Mouse (Mus musculus) heart, embryonic 10.5 days (tissue): ENCODE results near the gene Skap1. TPM values are rescaled to one million over a fixed set of nuclear protein-coding genes. Genes with fewer than 3 reads are reported as not detected.

ENCODE experiments used
- DNase-seq: peaks from one replicate; pipeline ENCODE4 v3.0.0-alpha.2; 2017; ENCODE audit warnings: low spot score
- H3K27ac ChIP-seq: fragments of 300-500 bp; sonication (generic); 2 replicates; pipeline ENCODE4 v1.5.1; 2016; ENCODE audit warnings: mild to moderate bottlenecking
- H3K27me3 ChIP-seq: fragments of 300-500 bp; sonication (generic); 2 replicates; pipeline ENCODE4 v1.6.1; 2016; ENCODE audit warnings: mild to moderate bottlenecking; ENCODE audit not compliant: poor library complexity, insufficient read depth, severe bottlenecking
- H3K36me3 ChIP-seq: fragments of 300-500 bp; sonication (generic); 2 replicates; pipeline ENCODE4 v1.6.1; 2016; ENCODE audit warnings: mild to moderate bottlenecking, moderate library complexity
- H3K4me1 ChIP-seq: fragments of 300-500 bp; sonication (generic); 2 replicates; pipeline ENCODE4 v1.6.1; 2016; ENCODE audit warnings: mild to moderate bottlenecking
- H3K4me3 ChIP-seq: fragments of 300-500 bp; sonication (generic); 2 replicates; pipeline ENCODE4 v1.5.1; 2016; ENCODE audit warnings: mild to moderate bottlenecking, moderate library complexity
- H3K9me3 ChIP-seq: fragments of 300-500 bp; sonication (generic); 2 replicates; pipeline ENCODE4 v1.6.1; 2016; ENCODE audit warnings: mild to moderate bottlenecking, moderate library complexity
- WGBS: fragments of 180-500 bp; shearing (Covaris S2); methylation state at CpG from one replicate; pipeline ENCODE4 v1.1.7; 2016; 5-methylcytosine and 5-hydroxymethylcytosine counted together
- polyA plus RNA-seq: library from polyadenylated mRNA; unstranded; fragments of >200 nt; fragmentation: Nextera tagmentation; extraction: Ambion mirVana; gene quantifications from 2 replicates; pipeline ENCODE4 v1.2.1, GENCODE M21; 2016

Gene Skap1
- polyA plus RNA-seq, 1 experiment from 2014 or later = 0.69 TPM

DNA sequence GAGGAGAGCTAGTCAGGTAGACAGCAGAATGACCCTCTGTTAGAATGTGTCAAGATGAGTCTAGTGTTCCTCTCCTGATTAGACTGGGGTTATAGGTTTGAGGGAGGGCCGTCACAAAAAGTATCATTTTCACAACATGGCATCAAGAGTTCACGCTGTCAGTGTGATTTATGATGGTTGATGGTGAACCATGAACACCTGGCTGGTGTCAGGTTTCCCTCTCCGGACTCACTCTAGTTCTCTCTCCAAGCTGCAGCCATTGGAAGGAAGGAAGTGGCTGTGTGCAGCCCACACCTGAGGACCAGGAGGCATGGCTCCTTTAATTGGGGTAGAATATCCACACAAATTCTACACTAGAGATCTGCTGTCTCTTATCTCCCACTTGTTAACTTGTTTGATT, 18.3 kb downstream of the Skap1 start:
- no peak for DNase-seq
- no peaks in the 10 kb centered on the region for H3K4me1 ChIP-seq
- no peak overlapping the region for H3K27ac ChIP-seq
- H3K4me3 ChIP-seq = no peak overlapping the region
- WGBS = 75% methylated on average over 3 of the region's 3 CpGs
- 0 out of 2 replicates have a peak, but pooled peaks cover 5% of the 10 kb centered on the region for H3K27me3 ChIP-seq
- no peaks in the 10 kb centered on the region for H3K9me3 ChIP-seq
- H3K36me3 ChIP-seq = no peaks in the 10 kb centered on the region

GRCm38 (mm10) chr11:96483179-96483578, 18.8 kb downstream of the Skap1 start:
- DNase-seq = no peak
- H3K36me3 ChIP-seq = no peaks in the 10 kb centered on the region
- no peaks in the 10 kb centered on the region for H3K9me3 ChIP-seq
- no peak overlapping the region for H3K4me3 ChIP-seq
- H3K4me1 ChIP-seq = no peaks in the 10 kb centered on the region
- H3K27me3 ChIP-seq = 0 out of 2 replicates have a peak, but pooled peaks cover 5% of the 10 kb centered on the region
- no peak overlapping the region for H3K27ac ChIP-seq

GRCm38 (mm10) chr11:96498481-96498880, 34.1 kb downstream of the Skap1 start:
- H3K9me3 ChIP-seq = no peaks in the 10 kb centered on the region
- no peak overlapping the region for H3K27ac ChIP-seq
- peaks cover 11% of the 10 kb centered on the region; the same call in 1 of the 2 replicates for H3K4me1 ChIP-seq
- no peaks in the 10 kb centered on the region for H3K36me3 ChIP-seq
- DNase-seq = no peak
- WGBS = 40% methylated on average over 8 of the region's 8 CpGs
- H3K4me3 ChIP-seq = no peak overlapping the region
- peaks cover 12% of the 10 kb centered on the region for H3K27me3 ChIP-seq

DNA sequence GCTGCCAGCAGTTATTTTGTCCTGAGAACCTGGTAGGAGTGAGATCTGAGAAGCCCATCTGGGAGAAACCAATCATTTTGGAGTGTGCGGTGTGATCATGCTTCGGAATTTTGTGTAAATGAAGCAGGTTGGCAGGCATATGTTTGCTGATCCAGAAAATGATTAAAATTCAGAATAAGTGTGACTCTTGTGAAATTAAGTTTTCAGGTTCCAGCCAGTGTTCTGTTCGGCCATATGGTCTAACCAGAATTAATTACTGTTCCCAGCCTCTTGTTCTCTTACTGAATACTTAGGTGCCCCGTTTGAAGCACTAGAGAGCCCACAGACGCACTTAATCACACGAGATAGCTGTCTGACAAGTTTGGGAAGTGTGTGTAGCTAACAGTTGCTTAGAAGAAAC, 36.6 kb downstream of the Skap1 start:
- 55% methylated on average over 6 of the region's 6 CpGs for WGBS
- Histone ChIP-seq H3K4me3 (no peak overlapping the region), H3K9me3 (no peaks in the 10 kb centered on the region), H3K27ac (no peak overlapping the region), H3K4me1 (peaks cover 11% of the 10 kb centered on the region; the same call in 1 of the 2 replicates), H3K36me3 (no peaks in the 10 kb centered on the region), H3K27me3 (peaks cover 12% of the 10 kb centered on the region)
- no peak for DNase-seq

DNA sequence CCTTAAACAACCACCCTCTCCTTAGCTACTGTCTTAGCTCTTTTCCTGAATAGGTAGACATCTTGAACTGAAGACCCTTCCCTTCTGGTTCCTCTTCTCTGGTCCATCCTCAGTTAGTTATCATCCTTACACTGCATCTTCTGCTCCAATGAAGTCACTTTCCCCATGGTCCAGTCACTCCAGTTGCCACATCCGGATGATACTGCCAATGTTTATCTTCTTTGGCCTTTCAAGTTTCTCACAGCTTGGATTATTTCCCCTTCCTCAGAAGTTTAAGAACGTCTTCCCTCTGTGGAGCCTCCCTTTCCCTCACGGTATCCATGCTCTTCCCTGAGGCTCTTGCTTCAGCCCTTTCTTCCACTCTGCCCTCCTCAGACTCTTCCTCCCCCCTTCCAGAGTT, 38.6 kb downstream of the Skap1 start:
- 65% methylated on average over 3 of the region's 3 CpGs for WGBS
- no peak for DNase-seq
- Histone ChIP-seq H3K27ac (no peak overlapping the region), H3K4me1 (peaks cover 11% of the 10 kb centered on the region; the same call in 1 of the 2 replicates), H3K9me3 (no peaks in the 10 kb centered on the region), H3K36me3 (no peaks in the 10 kb centered on the region), H3K27me3 (peaks cover 12% of the 10 kb centered on the region), H3K4me3 (no peak overlapping the region)

DNA sequence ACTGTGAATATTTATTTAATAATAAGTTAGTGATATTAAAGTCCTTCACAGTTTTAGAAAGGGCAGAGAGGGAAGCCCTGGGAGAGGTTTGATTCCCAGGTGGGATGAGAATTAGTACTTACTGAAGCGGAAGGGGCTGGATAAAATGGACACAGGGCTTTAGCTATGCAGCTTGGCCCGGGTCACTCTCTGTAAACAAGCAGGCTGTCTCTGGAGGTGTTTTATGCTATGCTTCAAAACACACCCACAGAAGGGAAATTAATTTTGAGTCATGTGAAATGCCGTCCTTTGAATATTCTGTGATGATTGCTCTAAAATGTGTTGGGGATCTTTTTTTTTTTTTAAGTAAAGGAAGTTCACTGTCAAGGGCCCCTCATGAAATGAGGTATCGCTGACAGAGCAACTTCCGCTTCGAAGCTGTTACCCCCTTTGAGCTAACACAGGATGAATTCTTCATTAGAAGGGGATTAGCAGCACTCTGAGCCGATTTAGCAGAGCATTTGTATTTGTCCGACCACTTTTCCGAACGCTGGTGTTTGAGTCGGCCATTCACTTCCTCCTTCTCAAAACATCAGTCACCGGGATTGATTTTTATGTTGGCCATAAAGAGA, 40.2 kb downstream of the Skap1 start:
- H3K36me3 ChIP-seq = no peaks in the 10 kb centered on the region
- H3K4me3 ChIP-seq = no peak overlapping the region
- peaks cover 5% of the 10 kb centered on the region; the same call in 1 of the 2 replicates for H3K4me1 ChIP-seq
- peaks cover 15% of the 10 kb centered on the region for H3K27me3 ChIP-seq
- H3K27ac ChIP-seq = no peak overlapping the region
- H3K9me3 ChIP-seq = no peaks in the 10 kb centered on the region
- no peak for DNase-seq
- 77% methylated on average over 12 of the region's 12 CpGs for WGBS

- H3K9me3 ChIP-seq = no peaks in the 10 kb centered on the region
- DNase-seq = no peak
- 69% methylated on average over 5 of the region's 5 CpGs for WGBS
- H3K36me3 ChIP-seq = no peaks in the 10 kb centered on the region
- no peak overlapping the region for H3K4me3 ChIP-seq
- H3K4me1 ChIP-seq = peaks cover 6% of the 10 kb centered on the region; the same call in 1 of the 2 replicates
- H3K27me3 ChIP-seq = peaks cover 17% of the 10 kb centered on the region
- no peak overlapping the region for H3K27ac ChIP-seq
Observed at GRCm38 (mm10) chr11:96505841-96506240, 41.4 kb downstream of the Skap1 start.

- H3K4me3 ChIP-seq = no peak overlapping the region
- H3K27me3 ChIP-seq = peaks cover 8% of the 10 kb centered on the region; the same call in 1 of the 2 replicates
- H3K4me1 ChIP-seq = peaks cover 12% of the 10 kb centered on the region; the same call in 1 of the 2 replicates
- H3K9me3 ChIP-seq = no peaks in the 10 kb centered on the region; the same call in 1 of the 2 replicates
- DNase-seq = no peak
- 87% methylated on average over 3 of the region's 3 CpGs for WGBS
- H3K36me3 ChIP-seq = no peaks in the 10 kb centered on the region
- no peak overlapping the region for H3K27ac ChIP-seq
Observed at GRCm38 (mm10) chr11:96515164-96515563, 50.8 kb downstream of the Skap1 start.

- Histone ChIP-seq H3K4me3 (no peak overlapping the region), H3K9me3 (no peaks in the 10 kb centered on the region), H3K36me3 (no peaks in the 10 kb centered on the region), H3K27me3 (no peaks in the 10 kb centered on the region), H3K27ac (no peak overlapping the region), H3K4me1 (no peaks in the 10 kb centered on the region)
- 82% methylated on average over 6 of the region's 6 CpGs for WGBS
- DNase-seq = no peak
Observed at GRCm38 (mm10) chr11:96524541-96524940, 60.1 kb downstream of the Skap1 start.

GRCm38 (mm10) chr11:96526137-96526621, 61.8 kb downstream of the Skap1 start:
- no peak overlapping the region for H3K4me3 ChIP-seq
- H3K27me3 ChIP-seq = no peaks in the 10 kb centered on the region
- no peak for DNase-seq
- no peak overlapping the region for H3K27ac ChIP-seq
- no peaks in the 10 kb centered on the region for H3K36me3 ChIP-seq
- H3K9me3 ChIP-seq = no peaks in the 10 kb centered on the region
- H3K4me1 ChIP-seq = no peaks in the 10 kb centered on the region
- 91% methylated on average over 16 of the region's 16 CpGs for WGBS

- no peak for DNase-seq
- Histone ChIP-seq H3K36me3 (no peaks in the 10 kb centered on the region), H3K4me3 (no peak overlapping the region), H3K27ac (no peak overlapping the region), H3K9me3 (no peaks in the 10 kb centered on the region), H3K27me3 (peaks cover 7% of the 10 kb centered on the region), H3K4me1 (no peaks in the 10 kb centered on the region)
- WGBS = 74% methylated on average over 13 of the region's 13 CpGs
Observed at GRCm38 (mm10) chr11:96531757-96532433, 67.5 kb downstream of the Skap1 start.

GRCm38 (mm10) chr11:96534531-96534930, 70.1 kb downstream of the Skap1 start:
- H3K27me3 ChIP-seq = peaks cover 32% of the 10 kb centered on the region
- 69% methylated on average over 2 of the region's 2 CpGs for WGBS
- DNase-seq = no peak
- H3K9me3 ChIP-seq = no peaks in the 10 kb centered on the region
- H3K36me3 ChIP-seq = no peaks in the 10 kb centered on the region
- no peaks in the 10 kb centered on the region for H3K4me1 ChIP-seq
- H3K27ac ChIP-seq = no peak overlapping the region
- no peak overlapping the region for H3K4me3 ChIP-seq

DNA sequence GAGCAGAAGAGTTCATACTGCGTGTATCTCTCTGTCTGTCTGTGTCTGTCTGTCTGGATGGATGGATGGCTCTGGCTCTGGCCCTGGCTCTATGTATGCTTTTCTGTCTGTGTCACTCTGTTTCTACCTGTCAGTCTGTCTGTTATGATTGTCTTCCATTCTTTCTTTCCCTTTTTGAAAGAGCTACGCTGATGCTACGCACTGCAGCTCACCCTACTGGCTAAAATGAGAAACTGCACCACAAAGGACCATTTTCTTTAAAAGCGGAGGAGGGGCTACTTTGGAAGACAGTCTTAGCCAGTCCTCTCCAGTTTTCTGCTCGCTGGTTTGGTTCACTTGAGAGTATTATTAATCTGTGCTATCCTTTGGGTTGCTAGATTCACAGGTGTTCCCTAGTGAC, 71.8 kb downstream of the Skap1 start:
- WGBS = 22% methylated on average over 5 of the region's 5 CpGs
- peaks cover 41% of the 10 kb centered on the region for H3K27me3 ChIP-seq
- no peak overlapping the region for H3K4me3 ChIP-seq
- no peaks in the 10 kb centered on the region for H3K9me3 ChIP-seq
- DNase-seq = no peak
- H3K36me3 ChIP-seq = no peaks in the 10 kb centered on the region
- no peaks in the 10 kb centered on the region for H3K4me1 ChIP-seq
- no peak overlapping the region for H3K27ac ChIP-seq
